Mouse (Mus musculus) spleen, postnatal 4 days (tissue): Measurements from ENCODE around the gene Kin.
A peak's percentile ranks its signal among the peaks of the same experiment; 100 is the strongest.

Experiments used
- DNase-seq, 2 experiments: peaks; one replicate each; pipeline ENCODE4 v3.0.0; 2022; ENCODE audit warnings: low spot score in 2 of 2

The Kin gene

GRCm38 (mm10) chr2:10080310-10081010, at the start of gene Kin, which contains the start of gene Atp5c1:
TSS of gene Kin (plus strand) at chr2:10080593.
TSS of gene Atp5c1 (minus strand) at chr2:10080510.
- DNase-seq = peak; percentile 96 to 99

DNA sequence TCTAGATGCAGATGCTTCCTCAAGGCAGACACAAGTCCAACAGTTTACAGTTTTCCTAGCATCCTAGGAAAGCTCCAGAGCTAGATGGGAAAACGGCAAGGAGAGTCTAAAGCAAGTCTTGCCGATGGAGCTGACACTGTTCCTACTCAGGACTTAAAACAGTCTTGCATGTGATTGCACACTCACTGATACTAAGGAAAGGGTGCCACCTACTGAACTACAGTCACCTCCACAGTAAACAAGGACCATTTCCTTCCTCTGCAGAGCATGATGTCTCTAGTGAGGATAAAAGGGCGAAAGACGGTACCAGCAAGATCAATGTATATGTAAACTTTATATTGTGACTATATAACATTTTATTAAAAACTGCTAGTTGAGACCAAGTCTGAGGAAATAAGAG, 46.7 kb upstream of the Kin start:
- no peak for DNase-seq

DNA sequence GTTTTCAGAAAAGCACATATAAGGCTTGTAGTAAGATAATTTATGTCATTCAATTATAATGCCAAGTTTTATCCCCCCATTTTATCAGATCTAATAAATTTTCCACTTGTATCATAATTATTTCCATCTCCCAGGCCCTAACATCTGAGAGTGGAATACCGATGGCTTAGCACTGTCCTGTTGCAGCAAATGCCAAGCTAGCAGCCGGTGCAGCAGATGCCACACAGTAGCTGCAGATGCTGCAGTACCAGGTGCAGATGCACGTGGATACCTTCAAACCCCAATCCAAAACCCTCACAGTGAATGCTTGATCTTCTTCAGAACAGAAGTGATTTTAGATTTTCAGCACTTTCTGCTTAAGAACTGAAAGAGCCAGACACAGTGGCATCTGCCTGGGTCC, 45.4 kb upstream of the Kin start:
- no peak for DNase-seq

DNA sequence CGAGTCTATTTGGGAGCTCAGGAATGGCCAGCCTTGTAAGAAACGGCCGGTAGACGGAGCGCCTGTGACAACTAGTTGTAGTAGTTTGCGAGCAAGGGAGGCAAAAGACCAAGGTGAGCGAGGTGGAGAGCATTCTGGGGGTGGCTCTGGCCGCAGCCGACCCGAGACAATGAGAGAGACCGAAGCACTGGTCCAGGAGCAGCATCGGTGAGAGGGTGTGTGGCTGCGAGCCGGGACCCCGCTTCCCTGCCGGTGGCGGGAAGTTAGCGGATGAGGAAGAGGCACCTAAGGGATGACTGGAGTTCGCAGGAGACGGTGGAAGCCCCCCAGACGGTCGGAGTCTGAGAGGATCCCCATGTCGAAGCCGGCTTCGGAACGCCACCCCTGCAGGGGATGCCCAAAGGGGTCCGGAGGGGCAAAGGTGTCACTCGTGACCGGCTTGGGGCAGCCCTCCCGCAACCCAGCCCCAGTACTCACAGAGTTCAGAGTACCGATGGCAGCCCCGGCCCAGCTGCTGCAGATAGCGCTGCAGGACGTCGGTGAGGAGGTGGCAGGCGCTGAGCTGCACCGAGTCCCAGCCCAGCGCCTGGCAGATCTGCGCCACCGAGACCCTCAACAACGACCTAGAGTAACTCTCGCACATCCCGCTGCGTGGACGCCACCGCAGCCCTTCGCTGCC, 32.5 kb upstream of the Kin start:
- DNase-seq = peak; percentile 35 to 76

DNA sequence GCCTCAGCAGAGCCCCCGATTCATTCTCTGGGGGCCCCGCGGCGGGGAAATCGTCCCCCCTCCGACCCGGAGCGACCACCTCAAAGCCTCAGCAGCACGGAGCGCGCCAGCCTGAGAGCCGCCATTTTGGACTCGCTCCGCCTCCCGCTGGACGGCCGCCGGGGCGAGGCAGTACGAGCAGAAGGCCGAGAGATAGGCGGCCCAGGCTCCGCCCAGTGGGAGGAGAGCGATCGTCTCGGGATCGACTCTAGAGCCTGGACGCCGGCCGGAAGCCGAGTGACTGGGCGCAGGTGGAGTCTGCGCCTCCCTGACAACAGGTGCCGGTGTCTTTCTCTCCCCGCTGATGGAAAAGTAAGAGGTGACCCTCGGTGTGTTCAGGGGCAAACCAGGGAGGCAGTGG, 31.9 kb upstream of the Kin start, which contains the start of gene Taf3:
Gene Taf3, minus strand, starts transcription at position 136 of the 400 bp plus-strand sequence.
- DNase-seq = peak; percentile 93 to 96

DNA sequence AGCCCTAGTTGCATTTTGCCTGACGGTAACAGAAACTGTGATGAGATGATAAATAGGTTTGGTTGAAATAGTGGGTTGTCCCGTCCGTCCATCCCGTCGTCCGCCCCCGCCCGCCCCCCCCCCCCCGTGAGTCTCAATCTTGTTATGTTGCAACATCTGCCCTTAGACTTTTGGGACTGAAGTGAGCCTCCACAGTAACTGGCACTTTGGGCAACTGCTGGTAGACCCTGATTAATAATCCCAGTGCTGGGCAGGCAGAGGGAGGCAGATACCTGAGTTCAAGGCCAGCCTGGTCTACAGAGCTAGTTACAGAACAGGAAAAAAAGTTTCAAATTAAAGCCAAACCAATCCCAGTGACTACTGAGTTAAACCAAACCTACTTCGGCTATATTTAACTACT, 30.9 kb upstream of the Kin start:
- no peak for DNase-seq

DNA sequence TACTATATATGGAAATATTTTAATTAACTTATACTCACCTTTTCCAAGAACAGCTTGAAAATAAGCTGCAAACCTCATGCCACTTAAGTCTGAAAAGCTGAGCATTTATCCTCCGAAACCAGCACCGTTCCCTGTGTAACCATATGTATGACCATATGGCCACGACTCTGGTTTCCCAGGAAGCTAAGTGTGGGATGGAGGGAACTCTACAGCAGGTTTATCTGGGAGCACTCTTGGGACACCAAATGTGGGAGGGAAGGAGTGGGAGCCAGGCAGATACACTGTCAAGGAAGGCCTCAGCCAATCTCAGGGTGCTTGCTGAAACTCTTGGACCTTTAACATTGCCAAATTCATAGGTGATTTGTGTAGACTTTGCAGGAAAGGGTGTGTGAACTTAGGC, 29.5 kb upstream of the Kin start:
- DNase-seq = no peak

- DNase-seq = no peak
Measured at GRCm38 (mm10) chr2:10051996-10052395, 28.4 kb upstream of the Kin start.

- no peak for DNase-seq
Measured at GRCm38 (mm10) chr2:10058836-10059235, 21.6 kb upstream of the Kin start.

- no peak for DNase-seq
Measured at GRCm38 (mm10) chr2:10071751-10072150, 8.6 kb upstream of the Kin start.

DNA sequence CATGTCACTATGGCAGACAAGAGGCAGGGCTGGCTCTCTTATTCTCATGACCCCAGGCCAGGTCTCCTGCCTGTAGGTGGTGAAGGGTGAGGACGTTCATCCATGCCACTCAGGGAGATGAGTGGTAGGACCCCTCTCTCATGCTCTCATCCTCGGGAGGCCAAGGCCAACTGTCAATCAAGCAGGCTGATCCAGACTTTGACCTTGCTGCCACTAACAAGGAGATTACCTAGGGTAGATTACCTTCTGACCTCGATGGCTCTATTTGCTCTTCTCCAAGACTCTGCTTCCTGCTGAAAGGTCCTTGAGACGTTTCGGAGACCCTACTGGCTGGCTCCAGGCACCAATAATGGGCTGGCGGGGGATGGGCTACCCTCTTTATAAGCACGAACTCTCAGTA, 5.9 kb upstream of the Kin start:
- no peak for DNase-seq

- no peak for DNase-seq
Measured at GRCm38 (mm10) chr2:10076675-10077074, 3.7 kb upstream of the Kin start.

DNA sequence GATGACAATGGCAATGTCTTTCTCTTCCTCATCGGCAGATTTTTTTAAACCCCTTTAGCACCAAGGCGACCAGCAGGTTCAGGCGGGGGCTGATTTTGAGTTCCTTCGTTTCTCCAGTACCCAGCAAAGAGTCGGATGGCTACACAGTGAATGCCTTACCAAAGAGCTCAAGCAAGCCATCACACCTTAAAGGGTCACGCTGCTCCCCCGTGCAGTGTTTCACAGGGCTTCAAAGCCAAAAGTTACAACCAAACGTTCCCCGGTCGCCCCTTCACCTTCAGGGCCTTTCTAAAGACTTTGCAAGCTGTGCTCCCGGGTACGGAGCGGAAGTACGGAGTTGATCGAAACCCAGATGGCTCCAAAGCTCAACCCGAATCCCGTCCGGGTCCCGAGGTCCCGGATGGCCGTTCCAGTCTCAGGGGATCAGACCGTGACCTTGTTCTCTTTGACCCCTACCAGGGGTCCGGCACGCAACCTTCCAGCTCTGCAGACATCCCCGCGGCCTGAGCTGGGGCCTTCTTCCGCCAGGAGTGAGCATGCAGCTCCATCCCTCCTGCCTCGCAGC, 566 bp upstream of the Kin start:
- DNase-seq = no peak

- no peak for DNase-seq
Measured at GRCm38 (mm10) chr2:10081453-10082080, 1.2 kb downstream of the Kin start.

DNA sequence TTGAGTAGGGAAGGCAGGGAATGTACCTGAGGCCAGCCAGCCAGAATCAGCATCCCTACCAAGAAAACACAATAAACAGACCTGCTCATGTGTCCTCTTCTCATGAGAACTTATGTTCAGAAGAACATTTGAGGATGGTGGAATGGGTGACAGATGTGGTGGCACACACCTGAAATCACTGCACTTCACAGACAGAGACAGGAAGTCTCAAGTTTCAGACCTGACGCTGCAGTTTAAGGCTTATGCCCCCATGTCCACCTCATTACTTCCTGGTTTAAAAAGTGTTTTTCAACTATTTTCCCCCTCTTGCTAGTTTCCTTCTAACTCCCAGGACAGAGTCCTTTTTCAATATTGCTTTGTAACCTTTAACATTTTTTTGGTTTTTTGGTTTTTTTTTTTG, 2.3 kb downstream of the Kin start:
- no peak for DNase-seq

DNA sequence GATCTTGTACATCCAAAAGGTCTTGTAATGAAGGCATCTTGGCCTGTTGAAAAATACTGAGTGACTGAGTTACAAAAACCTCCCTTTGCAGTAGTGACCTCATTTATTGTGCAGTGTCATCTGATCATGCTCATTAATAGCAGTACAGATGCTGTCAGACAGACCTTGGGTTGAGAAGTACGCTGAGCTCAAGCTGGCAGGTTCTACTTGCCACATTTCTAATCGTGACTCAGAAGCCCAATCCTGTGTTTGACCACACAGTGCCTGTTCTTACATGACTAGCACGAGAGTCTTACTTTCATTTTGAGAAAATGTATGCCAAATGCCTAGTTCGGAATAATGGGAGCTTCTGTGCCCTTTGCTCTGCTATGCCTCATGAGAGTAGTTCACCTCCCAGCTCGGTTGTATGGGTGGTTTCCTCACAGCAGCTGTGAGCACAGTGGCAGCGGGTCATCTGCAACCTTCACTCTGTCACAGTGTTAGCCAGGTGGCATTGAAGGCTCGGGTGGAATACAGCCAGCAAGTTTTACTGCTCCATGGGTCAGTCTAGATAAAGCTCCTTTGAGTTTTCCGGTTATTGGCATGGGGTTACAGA, 7.0 kb downstream of the Kin start:
- DNase-seq = no peak

GRCm38 (mm10) chr2:10094327-10095100, 14.1 kb downstream of the Kin start:
- DNase-seq = no peak

DNA sequence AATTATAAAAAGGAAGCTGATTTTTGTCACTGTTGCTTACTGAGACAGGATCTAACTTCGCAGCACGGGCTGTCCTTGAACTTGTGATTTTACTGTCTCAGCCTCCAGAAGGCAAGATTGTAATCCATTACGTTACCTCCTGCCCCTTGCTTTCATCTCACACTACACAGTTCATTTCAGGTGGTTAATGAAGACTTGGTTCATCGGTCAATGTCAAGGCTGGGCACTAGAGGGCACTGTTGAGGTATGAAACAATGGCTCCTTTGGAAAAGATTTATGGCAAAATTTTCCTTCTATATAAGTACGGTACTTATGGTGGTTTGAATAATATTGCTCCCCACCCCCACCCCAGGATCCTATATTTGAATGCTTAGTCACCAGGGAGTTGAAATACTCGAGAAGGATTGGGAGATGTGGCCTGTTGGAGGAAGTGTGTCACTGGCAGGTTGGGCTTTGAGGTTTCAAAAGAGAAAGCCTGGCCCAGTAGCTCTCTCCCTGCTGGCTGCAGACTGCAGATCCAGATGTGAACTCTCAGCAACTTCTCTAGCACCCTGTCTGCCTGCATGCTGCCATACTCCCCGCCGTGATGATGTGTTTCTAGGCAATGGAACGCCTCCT, 18.3 kb downstream of the Kin start:
- DNase-seq = no peak

DNA sequence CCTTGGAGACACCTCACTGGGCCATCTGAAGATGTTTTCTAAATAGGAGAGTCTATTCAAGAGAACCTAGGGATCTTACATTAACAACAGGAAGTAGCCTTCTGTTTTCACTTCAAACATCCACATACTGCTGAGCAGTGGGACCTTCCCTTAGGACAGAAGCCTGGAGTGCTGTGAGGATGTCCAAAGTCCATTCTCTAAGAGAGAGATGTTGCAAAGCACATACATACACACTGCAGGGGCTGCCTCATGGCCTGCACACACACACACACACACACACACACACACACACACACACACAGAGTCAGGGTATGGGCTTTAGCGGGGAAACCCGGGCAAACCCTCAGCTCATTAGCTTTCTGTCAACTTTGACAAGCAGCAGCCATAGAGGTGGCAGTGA, 20.1 kb downstream of the Kin start:
- no peak for DNase-seq

GRCm38 (mm10) chr2:10101180-10101579, 20.8 kb downstream of the Kin start:
- DNase-seq = no peak
